Comparison of ENCODE assay signal across 9 mouse cellular contexts in the genomic region with DNA sequence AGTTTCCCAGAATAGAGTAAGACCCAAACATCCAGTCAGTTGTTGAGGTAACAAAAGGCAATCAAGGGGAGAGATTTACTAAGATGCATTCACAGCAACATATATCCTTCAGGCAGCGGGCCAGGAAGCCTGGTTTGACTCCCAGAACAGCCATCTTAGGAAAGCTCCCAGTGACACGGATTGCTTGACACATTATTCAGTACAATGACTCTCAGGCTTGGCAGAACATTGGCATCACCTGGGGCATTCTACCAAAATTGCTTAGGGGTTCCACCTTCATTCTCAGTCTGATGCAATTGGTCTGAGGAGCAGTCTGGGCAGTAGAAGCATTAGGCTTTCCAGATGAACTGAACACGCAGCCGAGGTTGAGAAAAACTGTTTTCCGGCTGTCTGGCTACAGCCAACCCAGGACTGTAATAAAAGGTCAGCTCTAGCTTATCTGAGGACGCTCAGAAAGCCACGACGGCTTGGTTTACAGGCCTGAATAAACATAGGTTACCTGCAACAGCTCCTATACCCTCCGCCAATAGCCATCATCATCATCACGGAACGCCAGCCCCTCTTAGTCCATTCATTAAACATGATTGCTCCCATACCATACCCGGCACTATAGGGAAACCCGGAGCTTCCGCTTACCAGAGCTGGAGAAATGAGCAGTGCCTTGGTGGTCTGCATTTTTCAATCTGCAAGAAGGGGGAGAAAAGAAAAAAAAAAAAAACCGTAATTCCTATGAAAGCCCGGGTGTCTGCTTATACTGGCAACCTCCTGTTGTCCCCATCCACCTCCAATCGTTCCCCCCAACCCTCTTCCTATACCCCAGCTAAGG. TPM values are rescaled to one million over a fixed set of nuclear protein-coding genes. Genes with fewer than 3 reads are reported as not detected.
A peak's percentile ranks its signal among the peaks of the same experiment; 100 is the strongest.
DNase-seq lines count a peak whose midpoint lies in the region; ATAC-seq and TF ChIP-seq lines count a peak whose summit lies in the region.
"Had no signal": no experiment of that assay in that cellular context is flagged by ENCODE, and none has a peak within 500 bp of the region (broad histone marks: within the 10 kb centered on the region; RNA-seq: fewer than 3 reads in every experiment).

No protein-coding gene starts in this region.

- no peaks in the 10 kb centered on the region for H3K9me3 ChIP-seq in forebrain, embryonic 16.5 days (ENCODE audit: control insufficient read depth, low read length)
- H3K9me3 ChIP-seq in kidney, embryonic 16.5 days (ENCODE audit: low read length) = no peaks in the 10 kb centered on the region

- H3K9ac ChIP-seq in forebrain, embryonic 16.5 days (replicated peaks; ENCODE audit: low read depth, low read length) = peak overlapping the region; percentile 79
- H3K9ac ChIP-seq in kidney, embryonic 16.5 days (replicated peaks; ENCODE audit: low read length) = peak overlapping the region; percentile 94

- 27% methylated on average over 17 of the region's 17 CpGs for WGBS in forebrain, embryonic 16.5 days
- 9% methylated on average over 17 of the region's 17 CpGs for WGBS in kidney, embryonic 16.5 days

- H3K36me3 ChIP-seq in forebrain, embryonic 16.5 days (ENCODE audit: control insufficient read depth, insufficient read depth) = peaks cover 4% of the 10 kb centered on the region; the same call in 1 of the 2 replicates
- H3K36me3 ChIP-seq in kidney, embryonic 16.5 days (ENCODE audit: insufficient read depth, low read length) = peaks cover 24% of the 10 kb centered on the region

- H3K4me3 ChIP-seq in bone marrow macrophage, adult 2 months (ENCODE audit: insufficient read depth, low read length) = peak overlapping the region; percentile 75
- peak overlapping the region; percentile 87 for H3K4me3 ChIP-seq in forebrain, embryonic 16.5 days (replicated peaks; ENCODE audit: low read length)
- H3K4me3 ChIP-seq in kidney, embryonic 16.5 days (ENCODE audit: low read length) = peak overlapping the region; percentile 92

- no peak for TF ChIP-seq CTCF in bone marrow macrophage, adult 2 months (IDR thresholded peaks at IDR 0.05; ENCODE audit: low read depth, low read length)

- no peak for ATAC-seq in forebrain, embryonic 16.5 days
- no peak for ATAC-seq in kidney, embryonic 16.5 days (ENCODE audit: low FRiP score, low TSS enrichment)
- ATAC-seq in CD4-positive, CD25-positive, alpha-beta regulatory T cell, adult 4 months = no peak

- H3K27ac ChIP-seq in bone marrow macrophage, adult 2 months (ENCODE audit: insufficient read depth, low read depth, low read length) = peak overlapping the region; percentile 40
- peak overlapping the region; percentile 71 for H3K27ac ChIP-seq in forebrain, embryonic 16.5 days (ENCODE audit: low read length)
- H3K27ac ChIP-seq in kidney, embryonic 16.5 days (ENCODE audit: low read length) = peak overlapping the region; percentile 92

- DNase-seq in left cerebral cortex, postnatal 14 days (ENCODE audit: low spot score in 2 of 2) = peak; percentile 20 to 64
- no peak for DNase-seq in left cerebral cortex, postnatal 4 days
- DNase-seq in naive thymus-derived CD4-positive, alpha-beta T cell, adult 2 months (ENCODE audit: low read depth) = peak; percentile 23
- no peak for DNase-seq in thymus, postnatal 4 days

- H3K4me2 ChIP-seq in forebrain, embryonic 16.5 days (ENCODE audit: low read length) = peak overlapping the region; percentile 79
- peak overlapping the region; percentile 91 for H3K4me2 ChIP-seq in kidney, embryonic 16.5 days (replicated peaks; ENCODE audit: low read depth, low read length)

- no peak for TF ChIP-seq POLR2A in bone marrow macrophage, adult 2 months (IDR thresholded peaks at IDR 0.05; ENCODE audit: borderline replicate concordance, low read depth, low read length)

- peaks cover 14% of the 10 kb centered on the region for H3K4me1 ChIP-seq in bone marrow macrophage, adult 2 months (ENCODE audit: control insufficient read depth, insufficient read depth, low read length)
- peaks cover 17% of the 10 kb centered on the region for H3K4me1 ChIP-seq in forebrain, embryonic 16.5 days (replicated peaks; ENCODE audit: control insufficient read depth, insufficient read depth, low read length)
- H3K4me1 ChIP-seq in kidney, embryonic 16.5 days (ENCODE audit: insufficient read depth, low read length) = peaks cover 11% of the 10 kb centered on the region

- intact Hi-C loops in left cerebral cortex, postnatal 14 days (cut with DNase I) = loop anchor here (1.0 kb wide), 1 partner anchor 9 kb away; a partner anchor contains a TSS
- intact Hi-C loops in left cerebral cortex, postnatal 4 days (cut with DNase I) = no loop called here

- no peaks in the 10 kb centered on the region for H3K27me3 ChIP-seq in forebrain, embryonic 16.5 days (replicated peaks; ENCODE audit: control insufficient read depth, insufficient read depth, low read length)
- H3K27me3 ChIP-seq in kidney, embryonic 16.5 days (ENCODE audit: insufficient read depth, low read length) = no peaks in the 10 kb centered on the region

RNA-seq across cellular contexts. Expression of a gene that starts 0.9 kb away (rescaled TPM):
- total RNA-seq in left cerebral cortex, postnatal 14 days (2021) = 100 to 1,000 TPM; 590 to 620 TPM
- total RNA-seq in left cerebral cortex, postnatal 4 days (2021) = 100 to 1,000 TPM; 349 to 390 TPM
- 101 and 118 TPM in 2 replicates for polyA plus RNA-seq in bone marrow macrophage, adult 2 months (2012; ENCODE audit: insufficient read depth, insufficient read length, missing spikeins)
- polyA plus RNA-seq in forebrain, embryonic 16.5 days (2015; fragmentation: Nextera tagmentation; extraction: Ambion mirVana) = 408 and 422 TPM in 2 replicates
- 745 and 801 TPM in 2 replicates for polyA plus RNA-seq in kidney, embryonic 16.5 days (2015; fragmentation: Nextera tagmentation; extraction: Ambion mirVana)
- 100 to 1,000 TPM; 289 to 328 TPM for polyA plus RNA-seq in CD4-positive, CD25-positive, alpha-beta regulatory T cell, adult 4 months (2017; shearing (Covaris generic))

RNA-seq across cellular contexts. Expression of a gene that starts 9.4 kb away (rescaled TPM):
- total RNA-seq in left cerebral cortex, postnatal 14 days (2021) = 10 to 100 TPM; 54.0 to 56.1 TPM
- 10 to 100 TPM; 68.1 to 72.8 TPM for total RNA-seq in left cerebral cortex, postnatal 4 days (2021)
- 37.6 and 43.6 TPM in 2 replicates for polyA plus RNA-seq in bone marrow macrophage, adult 2 months (2012; ENCODE audit: insufficient read depth, insufficient read length, missing spikeins)
- 35.4 and 36.5 TPM in 2 replicates for polyA plus RNA-seq in forebrain, embryonic 16.5 days (2015; fragmentation: Nextera tagmentation; extraction: Ambion mirVana)
- 38.7 and 42.0 TPM in 2 replicates for polyA plus RNA-seq in kidney, embryonic 16.5 days (2015; fragmentation: Nextera tagmentation; extraction: Ambion mirVana)
- 10 to 100 TPM in 1 of 2 experiments, 1 to 10 TPM in 1; 7.9 to 10.0 TPM for polyA plus RNA-seq in CD4-positive, CD25-positive, alpha-beta regulatory T cell, adult 4 months (2017; shearing (Covaris generic))

RNA-seq across cellular contexts. Expression of a gene that starts 37.2 kb away (rescaled TPM):
- not detected for total RNA-seq in left cerebral cortex, postnatal 14 days (2021)
- not detected for total RNA-seq in left cerebral cortex, postnatal 4 days (2021)
- not detected in 2 replicates for polyA plus RNA-seq in bone marrow macrophage, adult 2 months (2012; ENCODE audit: insufficient read depth, insufficient read length, missing spikeins)
- polyA plus RNA-seq in forebrain, embryonic 16.5 days (2015; fragmentation: Nextera tagmentation; extraction: Ambion mirVana) = 0.17 and 0.22 TPM in 2 replicates
- polyA plus RNA-seq in kidney, embryonic 16.5 days (2015; fragmentation: Nextera tagmentation; extraction: Ambion mirVana) = not detected in 2 replicates
- not detected for polyA plus RNA-seq in CD4-positive, CD25-positive, alpha-beta regulatory T cell, adult 4 months (2017; shearing (Covaris generic))
- total RNA-seq: neutrophil, adult 5-6 weeks had no signal

RNA-seq across cellular contexts. Expression of a gene that starts 39.9 kb away (rescaled TPM):
- total RNA-seq in left cerebral cortex, postnatal 14 days (2021) = 10 to 100 TPM; 87.6 to 90.0 TPM
- 10 to 100 TPM; 88.0 to 94.0 TPM for total RNA-seq in left cerebral cortex, postnatal 4 days (2021)
- polyA plus RNA-seq in bone marrow macrophage, adult 2 months (2012; ENCODE audit: insufficient read depth, insufficient read length, missing spikeins) = 81.3 and 91.8 TPM in 2 replicates
- 113 and 129 TPM in 2 replicates for polyA plus RNA-seq in forebrain, embryonic 16.5 days (2015; fragmentation: Nextera tagmentation; extraction: Ambion mirVana)
- 93.1 and 96.0 TPM in 2 replicates for polyA plus RNA-seq in kidney, embryonic 16.5 days (2015; fragmentation: Nextera tagmentation; extraction: Ambion mirVana)
- 10 to 100 TPM; 32.8 to 42.6 TPM for polyA plus RNA-seq in CD4-positive, CD25-positive, alpha-beta regulatory T cell, adult 4 months (2017; shearing (Covaris generic))

RNA-seq across cellular contexts. Expression of a gene that starts 50.2 kb away (rescaled TPM):
- not detected for total RNA-seq in left cerebral cortex, postnatal 14 days (2021)
- total RNA-seq in left cerebral cortex, postnatal 4 days (2021) = not detected
- polyA plus RNA-seq in bone marrow macrophage, adult 2 months (2012; ENCODE audit: insufficient read depth, insufficient read length, missing spikeins) = not detected in 2 replicates
- polyA plus RNA-seq in forebrain, embryonic 16.5 days (2015; fragmentation: Nextera tagmentation; extraction: Ambion mirVana) = not detected in 2 replicates
- not detected in 2 replicates for polyA plus RNA-seq in kidney, embryonic 16.5 days (2015; fragmentation: Nextera tagmentation; extraction: Ambion mirVana)
- polyA plus RNA-seq in CD4-positive, CD25-positive, alpha-beta regulatory T cell, adult 4 months (2017; shearing (Covaris generic)) = not detected
- total RNA-seq: neutrophil, adult 5-6 weeks had no signal

Comparison
In these comparisons a context has a peak if more than half of its experiments do, and no peak if none do; other contexts are left out.
1. DNase-seq: peak in left cerebral cortex, postnatal 14 days (2 of 2) and naive thymus-derived CD4-positive, alpha-beta T cell, adult 2 months (single experiment); none in left cerebral cortex, postnatal 4 days (single experiment) and thymus, postnatal 4 days (single experiment).
2. H3K27ac ChIP-seq: peak in every context shown above with its lines; median percentile 92 in kidney, embryonic 16.5 days; 71 in forebrain, embryonic 16.5 days; 40 in bone marrow macrophage, adult 2 months.
3. Peak in every context shown above with its lines, with median percentiles within 50 percentile points of each other: H3K4me3 ChIP-seq.